Mouse (Mus musculus) R1 (cell line): Measurements from ENCODE around the gene Trmu.

Experiments used
- DNase-seq: peaks from one replicate; pipeline ENCODE4 v3.0.0-alpha.2; 2018; ENCODE audit warnings: low read depth, low spot score

The Trmu gene

DNA sequence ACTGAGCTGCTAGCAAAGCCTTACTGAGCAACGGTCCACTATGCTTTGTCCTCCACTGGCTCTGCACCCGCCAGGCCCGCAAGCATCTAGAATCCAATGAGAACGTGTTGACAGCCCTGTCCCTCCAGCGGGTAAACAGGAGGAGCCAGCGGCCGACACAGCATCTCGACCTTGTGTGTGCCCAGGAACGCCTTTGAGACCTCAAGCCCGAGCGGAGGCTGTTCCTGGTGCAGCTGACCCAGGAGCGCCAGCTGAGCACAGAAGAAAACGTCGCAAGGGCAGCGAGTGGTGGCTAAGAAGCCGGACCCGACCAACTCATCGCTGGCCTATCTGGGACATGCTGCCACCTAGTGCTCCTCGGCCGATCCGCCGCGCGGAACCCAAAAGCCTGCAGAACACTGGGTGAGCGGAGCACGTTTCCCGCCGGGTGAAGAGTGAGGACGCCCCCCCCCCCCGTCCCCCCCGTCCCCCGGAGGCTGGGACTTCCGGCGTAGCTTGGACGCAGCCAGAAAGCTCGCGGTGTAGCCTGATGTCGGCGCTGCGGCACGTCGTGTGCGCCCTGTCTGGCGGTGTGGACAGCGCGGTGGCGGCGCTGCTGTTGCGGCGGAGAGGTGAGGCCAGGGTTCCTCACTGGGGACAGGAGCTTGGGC, at the start of gene Trmu:
Gene Trmu (plus strand): TSS at position 465 of the 650 bp plus-strand sequence.
- peak; percentile 89 for DNase-seq

DNA sequence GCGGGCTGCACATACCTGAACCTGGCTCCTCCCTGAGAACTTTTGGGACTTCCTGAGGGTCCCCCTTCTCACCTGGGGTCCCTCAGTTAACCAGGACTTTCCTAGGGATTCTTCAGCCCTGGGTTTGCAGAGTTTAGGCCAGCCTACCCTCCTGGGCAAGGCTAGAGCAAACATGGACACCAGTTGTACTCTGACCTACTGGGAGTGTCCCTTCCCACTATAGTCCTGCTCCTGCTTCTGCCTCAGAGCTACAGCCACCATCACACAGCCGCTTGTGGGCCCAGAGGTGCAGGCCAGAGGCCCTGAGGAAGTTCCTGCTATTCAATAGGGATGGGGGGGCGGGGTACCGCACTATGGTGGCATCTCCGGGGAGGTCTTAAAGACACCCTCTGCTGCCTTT, 49.6 kb upstream of the Trmu start:
- no peak for DNase-seq

DNA sequence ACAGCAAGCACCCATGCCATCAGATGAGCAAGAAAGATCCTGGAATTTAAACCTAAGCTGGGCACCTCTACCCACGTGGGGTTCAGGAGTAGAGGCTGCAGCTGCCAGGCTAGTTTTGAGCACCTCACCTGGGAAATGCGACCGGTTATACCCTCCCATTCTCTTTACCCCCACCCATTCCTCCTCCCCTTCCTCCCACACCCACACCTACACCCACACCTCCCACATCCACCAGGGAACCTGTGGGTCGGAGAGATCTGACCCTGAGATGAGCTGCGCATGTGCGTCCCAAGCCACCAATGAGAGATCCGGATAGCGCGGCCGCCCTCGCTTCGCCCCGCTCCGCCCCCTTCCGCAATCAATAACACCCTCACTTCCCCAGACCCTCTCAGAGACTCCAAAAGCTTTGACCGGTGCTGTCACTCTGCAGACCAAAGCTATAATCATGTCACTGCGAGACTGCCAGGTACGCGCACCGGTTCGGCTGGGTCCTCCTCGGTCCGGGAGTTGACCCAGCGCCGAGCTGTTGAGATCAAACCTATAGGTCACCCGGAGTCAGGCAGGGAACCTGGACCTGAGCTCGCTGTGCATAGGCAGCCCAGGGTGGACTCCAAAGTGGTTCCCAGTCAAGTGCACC, 47.0 kb upstream of the Trmu start, which contains the start of gene Ttc38:
Gene Ttc38 (plus strand): TSS at position 353 of the 637 bp plus-strand sequence.
- DNase-seq = peak; percentile 94

DNA sequence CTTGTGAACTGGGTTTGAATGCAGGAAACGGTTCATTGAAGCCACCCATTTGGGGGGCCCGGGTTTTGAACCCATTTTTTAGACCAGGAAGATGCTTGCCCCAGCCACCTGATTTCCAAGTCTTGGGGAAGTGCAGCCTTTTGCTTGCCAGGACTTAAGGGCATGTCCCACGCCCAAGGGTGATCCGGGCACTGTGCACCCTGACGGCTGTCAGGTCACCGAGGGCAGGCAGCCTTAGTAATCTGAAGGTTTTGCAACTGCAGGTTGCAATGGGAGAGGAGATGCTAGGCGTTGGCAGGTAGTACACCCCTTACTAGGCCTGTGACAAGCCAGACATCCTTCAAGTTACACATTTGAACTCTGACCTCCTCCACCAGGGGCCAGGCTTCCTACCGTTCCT, 46.5 kb upstream of the Trmu start:
- DNase-seq = no peak

DNA sequence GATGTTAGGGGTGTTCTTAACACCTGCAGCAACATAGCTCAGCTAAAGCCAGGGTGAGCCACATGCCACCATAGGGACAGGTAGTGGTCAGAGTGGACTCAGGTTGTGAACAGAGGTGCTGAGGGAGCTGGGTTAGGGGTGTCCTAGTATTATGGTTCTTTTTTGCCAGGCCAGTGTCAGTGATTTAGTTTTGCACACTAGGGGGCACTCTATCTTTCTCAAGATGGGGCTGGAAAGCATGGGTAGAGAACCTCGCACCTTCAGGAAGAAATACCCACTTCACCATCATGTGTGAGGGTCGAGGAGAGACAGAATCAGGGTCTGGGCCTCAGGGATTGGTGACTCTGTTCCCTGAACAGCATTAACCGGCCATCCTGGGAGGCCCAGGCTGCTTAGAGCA, 43.8 kb upstream of the Trmu start:
- DNase-seq = peak; percentile 47

DNA sequence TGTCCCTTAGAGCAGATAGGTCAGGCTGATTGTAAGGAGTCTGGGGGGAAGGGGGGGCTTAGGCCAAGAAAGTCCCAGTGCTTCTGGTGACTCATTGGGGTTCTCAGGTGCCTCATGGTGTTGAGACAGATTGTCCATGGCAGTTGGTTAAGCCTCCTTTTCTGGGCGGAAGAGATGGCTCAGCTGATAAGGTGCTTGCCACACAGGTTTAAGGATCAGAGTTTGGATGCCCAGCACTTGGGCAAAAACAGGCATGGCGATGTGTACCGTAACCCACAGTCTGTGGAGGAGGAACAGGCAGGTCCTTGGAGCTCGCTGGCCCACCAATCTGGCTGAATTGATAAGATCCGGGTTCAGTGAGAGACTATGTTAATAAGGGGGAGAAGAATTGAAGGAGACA, 42.2 kb upstream of the Trmu start:
- no peak for DNase-seq

DNA sequence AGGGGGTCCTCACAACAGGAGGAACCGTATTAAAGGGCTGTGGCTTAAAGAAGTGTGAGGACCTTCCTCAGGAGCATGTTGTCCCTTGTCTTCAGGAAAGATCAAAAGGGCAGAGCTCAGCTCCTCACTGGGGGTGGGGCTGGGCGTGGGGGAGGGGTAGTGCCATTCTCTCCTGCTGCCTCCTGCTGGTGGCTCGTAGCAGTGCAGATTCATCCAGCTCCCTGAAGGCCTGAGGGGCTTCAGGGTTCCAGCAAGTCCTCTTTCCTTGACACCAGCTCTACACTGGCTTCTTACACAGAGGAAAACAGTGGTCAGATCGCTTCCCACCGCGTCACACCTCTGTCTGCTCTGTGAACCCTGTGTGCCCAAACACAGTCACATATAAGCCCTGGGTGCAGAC, 38.1 kb upstream of the Trmu start:
- DNase-seq = peak; percentile 68

DNA sequence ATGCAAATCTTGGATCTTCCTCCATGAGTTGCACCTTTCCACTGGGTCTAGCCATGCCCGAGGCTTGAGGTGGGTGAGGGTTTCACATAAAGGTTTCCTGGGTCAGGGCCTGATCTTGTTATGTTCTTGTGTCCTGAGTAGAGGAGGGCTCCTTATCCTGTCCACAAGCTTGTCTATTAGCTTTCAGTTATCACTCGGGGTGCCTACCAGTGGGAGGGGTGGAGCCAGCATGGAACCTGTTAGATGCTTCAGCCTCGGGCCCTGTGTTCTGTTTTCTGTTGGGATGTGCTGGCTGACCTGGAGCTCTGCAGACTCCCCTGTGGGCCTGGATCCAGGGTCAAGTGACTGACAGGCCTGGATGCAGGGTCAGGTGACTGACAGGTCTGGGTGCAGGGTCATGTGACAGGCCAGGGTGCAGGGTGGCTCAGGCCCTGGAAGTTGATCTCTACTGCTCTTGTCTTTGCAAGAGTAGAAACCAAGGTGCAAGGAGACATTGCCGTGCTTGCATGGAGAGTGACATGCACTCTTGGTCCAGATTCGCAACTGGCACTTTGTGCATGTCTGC, 37.2 kb upstream of the Trmu start:
- no peak for DNase-seq

DNA sequence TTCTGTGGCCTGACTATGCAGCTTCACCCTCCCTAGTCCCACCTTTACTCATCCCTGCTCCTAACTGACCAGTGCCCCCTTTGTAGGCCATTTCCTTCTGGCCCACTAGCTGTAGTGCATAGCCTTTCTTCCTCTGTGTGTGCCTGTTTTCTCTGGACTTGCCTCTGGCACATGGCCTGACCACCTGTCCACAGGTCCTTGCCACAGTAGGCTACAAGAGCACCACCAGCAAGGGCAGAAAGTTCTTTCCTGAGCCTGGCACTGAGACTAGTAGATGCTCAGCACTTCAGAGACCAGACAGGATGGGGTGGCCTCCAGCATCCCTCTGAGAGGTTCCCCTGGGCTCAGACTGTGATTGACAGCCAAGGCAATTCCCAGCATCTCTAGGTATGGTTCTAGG, 34.0 kb upstream of the Trmu start:
- DNase-seq = no peak

DNA sequence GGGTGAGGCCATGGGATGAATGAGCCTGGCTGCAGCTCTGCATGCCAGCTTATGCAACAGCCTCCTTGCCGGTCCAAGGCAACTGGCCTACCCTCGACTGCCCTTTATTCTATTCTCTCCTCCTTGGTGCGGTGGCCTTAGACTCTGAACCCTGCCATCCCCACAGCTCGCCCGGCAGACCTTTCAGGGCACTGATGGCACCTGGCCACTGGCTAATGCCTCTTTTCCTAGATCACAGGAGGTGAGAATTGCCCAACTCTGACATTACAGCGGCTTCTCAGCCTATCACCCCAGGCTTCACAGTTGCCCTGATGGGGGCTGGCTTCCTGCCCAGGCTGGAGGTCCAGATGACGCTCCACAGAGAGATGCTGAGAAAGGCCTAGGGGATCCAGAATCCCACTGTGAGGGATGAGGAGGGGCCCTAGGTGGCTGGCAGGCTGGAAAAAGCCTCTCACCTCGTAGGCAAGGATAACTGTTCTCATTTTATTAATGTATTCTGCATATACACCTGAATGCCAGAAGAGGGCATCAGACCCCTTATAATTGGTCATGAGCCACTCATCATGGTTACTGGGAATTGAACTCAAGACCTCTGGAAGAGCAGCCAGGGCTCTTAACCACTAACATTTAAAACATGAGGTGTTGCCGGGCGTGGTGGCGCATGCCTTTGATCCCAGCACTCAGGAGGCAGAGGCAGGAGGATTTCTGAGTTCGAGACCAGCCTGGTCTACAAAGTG, 27.3 kb upstream of the Trmu start:
- DNase-seq = peak; percentile 57

DNA sequence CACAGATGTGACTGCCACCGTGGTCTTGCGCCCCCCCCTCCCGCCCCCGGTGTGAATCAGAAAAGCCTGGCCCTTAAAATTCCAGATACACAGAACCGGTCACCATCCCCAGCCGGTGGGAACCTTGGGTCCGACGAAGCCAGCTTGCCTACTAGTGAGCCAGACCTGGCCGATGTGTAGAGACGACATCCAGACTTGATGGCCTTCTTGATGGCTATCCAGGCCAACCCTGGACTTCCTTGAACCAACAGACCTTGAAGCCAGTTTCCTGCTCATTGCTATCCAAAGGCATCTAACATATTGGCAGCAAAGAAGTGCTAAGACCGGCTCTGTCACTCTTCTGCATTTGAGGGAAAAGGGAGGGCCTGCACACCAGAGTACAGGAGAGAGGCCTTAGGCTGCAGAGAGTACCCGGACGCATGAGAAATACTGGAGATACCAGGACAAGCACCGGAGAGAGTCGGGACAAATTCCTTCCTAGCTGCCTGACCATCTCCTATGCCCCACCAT, 20.1 kb upstream of the Trmu start:
- no peak for DNase-seq

DNA sequence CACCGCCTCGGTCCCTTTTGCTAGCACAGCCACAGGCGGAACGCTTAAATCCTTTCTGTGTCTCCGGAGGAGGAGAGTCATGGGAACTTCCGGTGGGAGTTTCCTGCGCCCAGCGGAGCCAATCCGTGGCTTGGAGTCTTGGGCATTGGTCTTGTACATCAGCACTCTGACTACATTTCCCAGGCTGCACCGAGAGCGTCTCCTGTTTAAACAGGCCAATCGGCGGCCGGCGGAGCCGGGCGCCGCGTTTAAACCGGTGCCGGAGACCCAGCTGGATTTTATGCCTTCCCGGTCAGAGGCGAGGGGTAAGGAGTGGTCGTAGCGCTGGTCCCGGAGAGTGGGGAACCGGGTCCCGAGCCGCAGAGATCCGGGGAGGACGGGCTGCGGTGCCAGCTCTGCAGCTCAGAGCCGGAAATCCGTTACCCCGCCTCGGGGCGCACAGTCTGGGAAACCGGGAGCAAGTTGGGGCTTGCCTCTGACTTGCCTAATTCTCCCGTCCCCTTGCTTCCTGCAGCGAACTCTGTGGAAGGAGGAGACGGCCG, 19.6 kb upstream of the Trmu start, which contains the start of gene Gtse1:
Gene Gtse1 (plus strand): TSS at position 256 of the 542 bp plus-strand sequence.
- DNase-seq = peak; percentile 99

DNA sequence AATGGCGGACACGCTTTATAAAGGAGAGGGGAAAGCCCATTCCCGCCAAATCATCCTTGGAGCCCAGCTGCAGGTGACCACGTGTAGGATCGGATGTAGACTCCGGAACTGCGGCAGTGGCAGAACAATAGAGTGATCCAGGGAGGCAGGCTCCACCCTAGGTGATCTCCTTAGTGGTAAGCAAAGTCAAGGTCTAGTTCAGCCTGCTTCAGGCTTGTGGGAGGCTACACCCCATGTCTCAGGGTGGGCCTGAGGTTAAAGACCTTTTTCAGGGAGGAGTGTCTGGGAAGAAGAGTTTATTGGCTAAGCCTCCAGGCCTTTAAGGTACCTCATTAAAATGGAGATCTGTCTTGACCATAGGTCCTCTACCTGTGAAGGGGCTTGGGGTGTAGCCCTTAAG, 13.2 kb upstream of the Trmu start:
- DNase-seq = peak; percentile 96

DNA sequence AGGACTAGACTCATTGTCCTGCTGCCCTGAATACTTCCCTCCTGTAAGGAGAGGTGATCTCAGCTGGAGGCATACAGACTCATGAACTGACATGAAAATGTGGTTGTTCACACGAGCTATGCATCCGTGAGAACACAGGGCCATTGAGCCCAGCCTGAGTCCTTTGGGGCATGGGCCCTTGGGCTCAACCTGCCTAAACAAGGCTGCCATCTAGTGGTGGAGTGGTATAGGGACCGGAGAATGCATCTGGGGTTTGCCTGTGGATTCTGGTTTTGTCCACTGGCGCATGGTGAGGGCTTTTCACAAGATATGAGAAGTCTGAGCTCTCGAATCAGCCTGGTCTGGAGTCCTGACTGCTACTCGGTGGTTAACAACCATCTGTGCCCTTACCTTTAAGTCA, 11.4 kb upstream of the Trmu start:
- peak; percentile 81 for DNase-seq

DNA sequence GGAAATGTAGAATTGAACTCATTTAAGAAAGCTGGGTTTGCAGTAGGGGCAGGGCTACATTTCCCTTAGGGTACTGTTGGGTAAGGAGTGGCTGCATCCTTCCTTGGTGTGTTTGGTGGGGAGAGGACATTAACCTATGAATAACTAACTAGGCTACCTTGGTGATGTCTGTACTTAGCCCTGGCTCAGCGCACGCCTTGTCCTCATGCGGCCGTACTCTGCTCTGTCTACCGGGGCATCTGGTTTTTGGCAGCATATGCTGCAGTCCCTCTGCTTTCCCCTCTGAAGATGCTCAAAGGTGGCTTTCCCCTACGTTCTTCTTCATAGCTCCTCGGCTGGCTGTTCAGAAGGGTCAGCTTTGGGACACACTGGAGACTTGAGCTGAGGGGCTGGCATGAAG, 1.8 kb upstream of the Trmu start:
- no peak for DNase-seq

DNA sequence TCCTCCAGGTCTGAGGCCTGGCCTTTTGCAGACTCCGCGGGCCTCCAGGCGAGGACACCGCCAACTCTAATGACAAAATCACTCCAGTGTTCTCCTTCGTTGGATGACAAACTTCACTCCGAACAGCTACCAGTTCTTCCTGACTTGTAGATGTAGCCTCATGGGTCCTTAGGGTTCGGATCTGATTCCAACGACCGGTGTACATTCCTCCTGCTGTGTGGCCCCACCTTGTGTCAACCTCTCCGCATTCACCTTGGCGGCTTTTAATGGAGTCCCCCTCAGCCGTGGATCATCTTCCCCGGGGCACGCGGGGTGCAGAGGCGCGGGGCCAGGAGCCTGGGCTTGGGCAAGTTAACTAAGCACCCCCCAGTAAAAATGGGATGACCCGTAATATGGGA, 385 bp downstream of the Trmu start:
- DNase-seq = peak; percentile 50

DNA sequence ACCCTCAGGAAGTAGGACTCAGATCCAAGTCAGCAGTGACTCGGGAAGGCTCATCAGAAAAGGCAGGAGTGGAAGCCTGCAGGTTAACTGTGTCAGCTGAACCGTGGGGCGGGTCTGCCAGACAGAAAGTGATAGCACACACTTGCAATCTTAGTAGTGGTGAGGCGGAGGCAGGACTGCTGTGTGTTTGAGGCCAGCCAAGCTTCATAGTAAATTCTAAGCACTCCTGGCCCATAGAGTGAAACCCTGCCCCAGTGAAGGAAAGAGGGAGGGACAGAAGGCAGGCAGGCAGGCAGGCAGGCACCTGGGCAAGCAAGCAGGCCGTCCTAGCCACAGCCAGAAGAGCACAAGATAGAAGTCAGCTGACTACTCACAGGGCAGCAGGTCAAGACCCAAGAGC, 6.5 kb downstream of the Trmu start:
- DNase-seq = no peak

DNA sequence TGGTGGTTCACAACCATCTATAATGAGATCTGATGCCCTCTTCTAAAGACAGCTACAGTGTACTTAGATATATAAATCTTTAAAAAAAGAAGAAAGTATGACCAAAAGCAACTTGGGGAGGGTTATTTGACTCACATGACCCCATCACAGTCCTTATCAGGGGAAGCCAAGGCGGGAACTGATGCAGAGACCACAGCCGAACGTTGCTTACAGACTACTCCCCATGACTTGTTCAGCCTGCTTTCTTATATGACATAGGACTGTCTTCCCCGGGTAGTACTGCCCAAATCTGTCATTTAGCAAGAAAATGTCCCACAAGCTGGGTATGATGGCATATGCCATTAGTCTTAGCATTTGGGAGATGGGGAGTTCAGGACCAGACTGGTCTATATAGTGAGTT, 10.1 kb downstream of the Trmu start:
- no peak for DNase-seq

DNA sequence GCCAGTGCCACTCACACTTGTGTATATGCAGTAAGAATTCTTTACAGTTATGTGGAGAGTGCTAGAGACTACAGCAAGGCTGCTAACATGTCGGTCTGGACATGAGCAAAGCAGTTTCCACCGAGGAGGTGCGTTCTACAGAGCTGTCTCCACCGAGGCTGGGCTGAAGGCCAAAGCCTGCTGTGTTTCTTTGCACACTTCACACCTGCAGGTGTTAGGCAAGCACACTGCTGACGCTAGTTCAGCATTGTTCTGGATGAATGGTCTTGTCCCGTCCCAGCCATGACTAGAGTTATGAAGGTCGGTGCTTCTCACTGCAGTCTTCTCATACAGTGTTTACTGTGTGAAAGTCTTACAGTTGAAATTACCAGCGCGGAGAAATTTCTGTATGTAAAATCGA, 12.9 kb downstream of the Trmu start:
- DNase-seq = no peak

DNA sequence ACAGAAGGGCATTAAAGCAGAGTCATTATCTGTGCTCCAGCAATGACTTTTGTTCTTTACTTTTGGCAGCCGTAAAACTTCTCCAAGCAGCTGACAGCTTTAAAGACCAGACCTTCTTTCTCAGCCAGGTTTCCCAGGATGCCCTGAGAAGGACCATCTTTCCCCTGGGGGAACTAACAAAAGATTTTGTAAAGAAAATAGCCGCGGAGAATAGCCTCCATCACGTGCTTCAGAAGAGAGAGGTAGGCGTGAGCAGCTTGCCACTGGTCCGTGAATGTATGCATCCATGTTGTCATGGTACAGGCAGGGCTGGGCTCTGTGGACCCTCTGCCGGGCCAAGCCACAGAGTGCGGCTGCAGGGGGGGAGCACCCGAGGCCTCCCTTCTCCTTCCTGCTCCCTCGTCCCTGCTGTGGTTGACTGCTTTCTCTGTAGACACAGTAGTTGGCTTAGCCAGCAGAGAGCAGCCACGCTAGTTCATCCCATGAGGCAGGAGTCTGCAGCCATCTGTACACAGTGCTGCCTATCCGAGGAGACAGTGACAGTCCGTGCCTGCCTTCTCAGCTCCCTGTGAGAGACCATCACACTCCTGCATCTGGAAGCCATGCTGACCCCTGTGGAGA, 13.5 kb downstream of the Trmu start:
- DNase-seq = no peak

DNA sequence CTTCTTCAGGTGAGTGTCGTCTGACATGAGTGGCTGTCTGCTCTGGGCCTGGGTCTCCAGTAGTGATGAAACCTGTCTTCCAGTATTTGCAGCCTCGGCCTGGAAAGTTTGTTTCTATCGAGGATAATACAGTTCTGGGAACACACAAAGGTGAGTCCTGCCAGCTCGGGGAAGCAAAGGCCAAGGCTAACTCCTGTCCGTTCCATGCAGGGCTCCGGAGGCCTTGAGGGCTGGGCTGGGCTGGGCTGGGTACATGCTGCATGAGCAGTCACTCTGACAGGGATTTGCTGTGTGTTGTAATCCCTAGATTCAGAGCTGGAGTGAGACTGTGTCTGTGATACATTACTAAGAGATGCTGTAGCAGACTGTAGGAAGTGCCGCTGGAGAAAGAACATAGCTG, 14.8 kb downstream of the Trmu start:
- no peak for DNase-seq

DNA sequence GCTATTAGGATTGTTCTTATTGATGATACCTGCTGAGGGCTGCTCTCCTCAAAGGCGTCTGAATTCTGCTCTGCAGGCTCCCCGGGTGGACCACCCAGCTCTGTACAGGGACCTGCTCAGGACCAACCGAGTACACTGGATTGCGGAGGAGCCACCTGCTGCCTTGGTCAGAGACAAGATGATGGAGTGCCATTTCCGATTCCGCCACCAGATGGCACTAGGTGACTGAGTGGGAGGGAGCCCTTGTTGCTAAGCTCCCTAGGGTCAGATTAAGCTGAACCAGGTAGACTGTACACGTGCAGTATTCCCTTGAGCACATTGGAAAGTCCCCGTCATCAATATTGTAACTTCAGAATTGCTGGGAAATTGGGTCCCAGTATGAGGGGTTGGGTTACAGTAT, 17.2 kb downstream of the Trmu start:
- DNase-seq = peak; percentile 81
